Mouse (Mus musculus): ENCODE data around the gene Mctp1. TPM values are rescaled to one million over a fixed set of nuclear protein-coding genes. Genes with fewer than 3 reads are reported as not detected.

Gene Mctp1
- polyA plus RNA-seq, 1 experiment = 0.44 TPM

GRCm38 (mm10) chr13:76810496-76810939 is 426.2 kb downstream of the Mctp1 start:
- H3K4me3 ChIP-seq (ENCODE audit: control insufficient read depth, low read depth, low read length) = no peak overlapping the region
- H3K36me3 ChIP-seq (ENCODE audit: control insufficient read depth, insufficient read depth, low read length) = no peaks in the 10 kb centered on the region
- no peak for TF ChIP-seq POLR2A (IDR thresholded peaks at IDR 0.05; ENCODE audit: control insufficient read depth, low read depth, low read length)
- H3K27ac ChIP-seq (ENCODE audit: control insufficient read depth, insufficient read depth, low read depth, low read length) = no peak overlapping the region
- H3K27me3 ChIP-seq (ENCODE audit: control insufficient read depth, insufficient read depth, low read length) = no peaks in the 10 kb centered on the region
- no peaks in the 10 kb centered on the region for H3K4me1 ChIP-seq (ENCODE audit: control insufficient read depth, insufficient read depth, low read length)

DNA sequence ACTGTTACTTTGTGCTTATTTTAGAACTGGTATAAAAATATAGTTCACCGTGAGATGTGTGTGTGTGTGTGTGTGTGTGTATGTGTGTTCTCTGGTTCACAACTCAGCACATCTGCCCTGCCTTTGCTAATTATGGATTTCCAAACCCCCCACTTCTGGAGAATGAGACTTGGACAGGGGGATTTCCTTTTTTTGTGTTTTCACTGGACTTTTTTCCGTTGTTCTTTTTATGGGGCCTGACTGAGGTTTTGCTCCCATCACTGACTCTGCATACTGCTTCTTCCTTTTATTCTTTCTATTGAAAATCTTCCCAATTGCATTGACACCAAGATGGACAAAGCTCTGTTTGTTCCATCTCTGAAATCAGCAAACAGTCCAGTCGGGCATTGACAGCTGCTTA is 438.7 kb downstream of the Mctp1 start:
- Histone ChIP-seq H3K27ac (ENCODE audit: control insufficient read depth, insufficient read depth, low read depth, low read length) (no peak overlapping the region), H3K27me3 (ENCODE audit: control insufficient read depth, insufficient read depth, low read length) (no peaks in the 10 kb centered on the region), H3K4me1 (ENCODE audit: control insufficient read depth, insufficient read depth, low read length) (no peaks in the 10 kb centered on the region), H3K36me3 (ENCODE audit: control insufficient read depth, insufficient read depth, low read length) (no peaks in the 10 kb centered on the region), H3K4me3 (ENCODE audit: control insufficient read depth, low read depth, low read length) (no peak overlapping the region)
- TF ChIP-seq POLR2A (IDR thresholded peaks at IDR 0.05; ENCODE audit: control insufficient read depth, low read depth, low read length) = no peak

DNA sequence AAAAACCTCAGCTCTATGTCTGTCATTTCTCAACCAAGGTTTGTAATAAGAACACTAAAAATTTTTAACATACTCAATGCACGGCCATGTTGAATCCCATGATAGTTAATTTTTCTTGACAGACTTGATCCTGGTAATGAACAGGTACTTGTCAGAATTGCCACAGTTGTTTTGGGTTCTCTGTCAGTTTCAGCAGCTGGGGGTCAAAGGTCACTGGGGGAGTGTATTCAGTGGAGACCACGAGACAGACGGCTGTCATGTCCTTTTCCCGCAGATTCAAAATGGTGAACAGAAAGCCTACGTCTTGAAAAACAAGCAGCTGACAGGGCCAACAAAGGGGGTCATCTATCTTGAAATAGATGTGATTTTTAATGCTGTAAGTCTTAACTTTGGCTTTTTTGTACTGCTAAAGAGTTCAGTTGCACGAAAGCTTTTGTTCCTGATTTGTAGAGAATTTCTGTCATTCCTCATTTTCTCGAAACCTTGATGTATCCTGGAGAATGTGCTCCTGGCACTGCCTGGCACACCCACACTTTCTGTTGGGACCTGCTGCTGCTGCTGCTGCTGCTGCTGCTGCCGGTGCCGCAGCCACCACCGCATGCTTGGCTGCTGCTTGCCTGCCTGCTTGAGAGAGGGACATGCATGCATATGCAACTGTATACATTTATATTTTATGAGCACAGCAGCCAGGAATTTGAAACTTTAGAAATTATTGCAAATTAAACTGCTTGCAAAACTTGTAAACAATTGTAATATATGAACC is 440.8 kb downstream of the Mctp1 start:
- Histone ChIP-seq H3K4me3 (ENCODE audit: control insufficient read depth, low read depth, low read length) (no peak overlapping the region), H3K36me3 (ENCODE audit: control insufficient read depth, insufficient read depth, low read length) (no peaks in the 10 kb centered on the region), H3K27me3 (ENCODE audit: control insufficient read depth, insufficient read depth, low read length) (no peaks in the 10 kb centered on the region), H3K27ac (ENCODE audit: control insufficient read depth, insufficient read depth, low read depth, low read length) (no peak overlapping the region), H3K4me1 (ENCODE audit: control insufficient read depth, insufficient read depth, low read length) (no peaks in the 10 kb centered on the region)
- TF ChIP-seq CTCF (IDR thresholded peaks at IDR 0.05; ENCODE audit: control insufficient read depth, insufficient read depth, insufficient replicate concordance, low read depth, low read length) (no peak), POLR2A (IDR thresholded peaks at IDR 0.05; ENCODE audit: control insufficient read depth, low read depth, low read length) (no peak)

DNA sequence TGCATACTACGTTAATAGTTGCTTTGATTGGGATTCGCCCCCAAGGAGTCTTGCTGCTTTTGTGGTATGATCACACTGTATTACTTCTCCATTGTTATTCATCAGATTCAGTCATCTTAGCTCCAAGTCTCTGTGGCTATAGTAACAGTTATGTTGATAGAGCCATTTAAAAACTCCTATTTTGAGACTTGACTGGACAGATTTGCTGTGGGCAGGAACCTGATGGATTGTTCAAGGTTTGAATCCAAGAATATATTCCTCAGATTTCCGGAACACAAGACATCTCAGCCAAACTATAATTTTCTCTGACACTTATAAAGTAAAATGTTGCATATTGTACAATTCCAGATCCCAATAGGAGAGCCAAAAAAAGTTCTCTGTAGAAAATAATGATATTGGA is 443.4 kb downstream of the Mctp1 start:
- Histone ChIP-seq H3K27ac (ENCODE audit: control insufficient read depth, insufficient read depth, low read depth, low read length) (no peak overlapping the region), H3K4me3 (ENCODE audit: control insufficient read depth, low read depth, low read length) (no peak overlapping the region), H3K36me3 (ENCODE audit: control insufficient read depth, insufficient read depth, low read length) (no peaks in the 10 kb centered on the region), H3K27me3 (ENCODE audit: control insufficient read depth, insufficient read depth, low read length) (no peaks in the 10 kb centered on the region), H3K4me1 (ENCODE audit: control insufficient read depth, insufficient read depth, low read length) (no peaks in the 10 kb centered on the region)
- TF ChIP-seq POLR2A (IDR thresholded peaks at IDR 0.05; ENCODE audit: control insufficient read depth, low read depth, low read length) (no peak), CTCF (IDR thresholded peaks at IDR 0.05; ENCODE audit: control insufficient read depth, insufficient read depth, insufficient replicate concordance, low read depth, low read length) (no peak)

GRCm38 (mm10) chr13:76838031-76838430 is 453.7 kb downstream of the Mctp1 start:
- Histone ChIP-seq H3K4me3 (ENCODE audit: control insufficient read depth, low read depth, low read length) (no peak overlapping the region), H3K27ac (ENCODE audit: control insufficient read depth, insufficient read depth, low read depth, low read length) (no peak overlapping the region), H3K27me3 (ENCODE audit: control insufficient read depth, insufficient read depth, low read length) (no peaks in the 10 kb centered on the region), H3K4me1 (ENCODE audit: control insufficient read depth, insufficient read depth, low read length) (no peaks in the 10 kb centered on the region), H3K36me3 (ENCODE audit: control insufficient read depth, insufficient read depth, low read length) (no peaks in the 10 kb centered on the region)
- no peak for TF ChIP-seq CTCF (IDR thresholded peaks at IDR 0.05; ENCODE audit: control insufficient read depth, insufficient read depth, insufficient replicate concordance, low read depth, low read length)
- TF ChIP-seq POLR2A (IDR thresholded peaks at IDR 0.05; ENCODE audit: control insufficient read depth, low read depth, low read length) = no peak

- H3K27me3 ChIP-seq (ENCODE audit: control insufficient read depth, insufficient read depth, low read length) = no peaks in the 10 kb centered on the region
- H3K4me1 ChIP-seq (ENCODE audit: control insufficient read depth, insufficient read depth, low read length) = no peaks in the 10 kb centered on the region
- no peak overlapping the region for H3K27ac ChIP-seq (ENCODE audit: control insufficient read depth, insufficient read depth, low read depth, low read length)
- TF ChIP-seq POLR2A (IDR thresholded peaks at IDR 0.05; ENCODE audit: control insufficient read depth, low read depth, low read length) = no peak
- TF ChIP-seq CTCF (IDR thresholded peaks at IDR 0.05; ENCODE audit: control insufficient read depth, insufficient read depth, insufficient replicate concordance, low read depth, low read length) = no peak
- H3K36me3 ChIP-seq (ENCODE audit: control insufficient read depth, insufficient read depth, low read length) = no peaks in the 10 kb centered on the region
- no peak overlapping the region for H3K4me3 ChIP-seq (ENCODE audit: control insufficient read depth, low read depth, low read length)
Measured at GRCm38 (mm10) chr13:76840712-76841111, 456.4 kb downstream of the Mctp1 start.

- Histone ChIP-seq H3K36me3 (ENCODE audit: control insufficient read depth, insufficient read depth, low read length) (no peaks in the 10 kb centered on the region), H3K27me3 (ENCODE audit: control insufficient read depth, insufficient read depth, low read length) (no peaks in the 10 kb centered on the region), H3K4me3 (ENCODE audit: control insufficient read depth, low read depth, low read length) (no peak overlapping the region), H3K27ac (ENCODE audit: control insufficient read depth, insufficient read depth, low read depth, low read length) (no peak overlapping the region), H3K4me1 (ENCODE audit: control insufficient read depth, insufficient read depth, low read length) (no peaks in the 10 kb centered on the region)
- TF ChIP-seq CTCF (IDR thresholded peaks at IDR 0.05; ENCODE audit: control insufficient read depth, insufficient read depth, insufficient replicate concordance, low read depth, low read length) = peak; percentile 18; the same call in 1 of the 2 replicates
- no peak for TF ChIP-seq POLR2A (IDR thresholded peaks at IDR 0.05; ENCODE audit: control insufficient read depth, low read depth, low read length)
Measured at GRCm38 (mm10) chr13:76844629-76845255, 460.4 kb downstream of the Mctp1 start.
